Mouse (Mus musculus) natural killer cell, adult 2 months (primary cell): ENCODE results near the gene Lilr4b.
A peak's percentile ranks its signal among the peaks of the same experiment; 100 is the strongest.
"Not testable (repeated sequence)": the region's sequence is repeated elsewhere in the genome, so short reads cannot be mapped to it uniquely, and the experiment has no call there.

Experiments used
- DNase-seq, 2 experiments: peaks; one replicate each; pipeline ENCODE4 v3.0.0; 2022; ENCODE audit warnings: low spot score in 2 of 2

The Lilr4b gene

DNA sequence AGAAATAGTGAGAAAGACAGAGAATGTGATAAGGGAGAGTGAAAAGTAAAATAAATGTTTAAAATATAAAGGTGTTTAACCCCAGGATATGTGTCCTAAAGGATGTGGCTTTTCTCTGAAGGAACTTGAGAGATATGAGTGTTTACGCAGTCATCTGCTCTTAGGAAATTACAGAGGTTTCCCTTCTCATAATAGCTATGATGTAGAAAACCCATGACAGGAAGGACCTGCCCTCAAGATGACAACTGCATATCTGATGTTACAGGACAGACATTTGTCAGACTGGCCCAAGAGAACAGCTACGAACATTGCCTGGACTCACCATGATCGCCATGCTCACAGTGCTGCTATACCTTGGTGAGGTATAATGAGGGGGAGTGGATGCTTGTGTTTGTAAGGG is at the start of gene Lilr4b, which contains the start of gene Gm49339:
Lilr4b (plus strand) TSS at position 236 of the 400 bp plus-strand sequence.
Gm49339 (plus strand) TSS at position 216 of the 400 bp plus-strand sequence.
- not testable (repeated sequence) for DNase-seq

DNA sequence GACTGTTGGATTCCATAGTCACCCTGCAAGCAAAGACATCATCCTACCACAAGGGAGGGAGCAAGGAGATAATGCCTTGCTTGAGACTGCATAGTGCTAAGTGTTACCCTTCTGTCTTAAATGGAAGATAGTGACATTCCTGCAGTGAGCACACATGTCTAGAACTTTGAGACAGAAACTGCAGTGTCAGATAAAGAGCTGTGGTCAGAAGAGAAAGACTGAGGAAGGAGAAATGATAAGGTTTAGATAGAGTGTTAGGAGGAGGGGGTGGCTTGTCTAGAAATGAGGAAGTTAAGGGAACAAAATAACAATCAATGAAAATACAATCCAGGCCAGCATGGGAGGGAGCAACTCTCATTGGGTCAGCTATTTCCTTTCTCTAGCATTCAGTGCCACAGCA is 47.5 kb upstream of the Lilr4b start:
- no peak for DNase-seq

DNA sequence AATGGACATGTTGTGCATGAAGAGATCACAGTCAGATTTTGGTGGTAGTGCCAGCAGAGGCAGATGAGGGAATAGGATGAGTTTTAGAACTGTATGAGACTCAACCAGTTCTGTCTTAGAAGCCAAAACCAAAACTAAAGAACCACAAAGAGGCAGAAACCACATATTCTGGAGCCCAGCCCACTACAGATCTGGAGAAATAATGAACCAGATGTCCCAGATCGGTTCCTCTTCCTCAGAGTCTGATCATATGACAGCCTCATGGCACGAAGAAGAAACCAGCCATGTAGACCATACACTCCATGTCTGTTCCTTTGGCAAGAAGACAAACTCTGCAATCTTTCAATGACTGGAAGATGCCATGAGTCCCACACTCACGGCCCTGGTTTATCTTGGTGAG is 44.7 kb upstream of the Lilr4b start:
- no peak for DNase-seq

DNA sequence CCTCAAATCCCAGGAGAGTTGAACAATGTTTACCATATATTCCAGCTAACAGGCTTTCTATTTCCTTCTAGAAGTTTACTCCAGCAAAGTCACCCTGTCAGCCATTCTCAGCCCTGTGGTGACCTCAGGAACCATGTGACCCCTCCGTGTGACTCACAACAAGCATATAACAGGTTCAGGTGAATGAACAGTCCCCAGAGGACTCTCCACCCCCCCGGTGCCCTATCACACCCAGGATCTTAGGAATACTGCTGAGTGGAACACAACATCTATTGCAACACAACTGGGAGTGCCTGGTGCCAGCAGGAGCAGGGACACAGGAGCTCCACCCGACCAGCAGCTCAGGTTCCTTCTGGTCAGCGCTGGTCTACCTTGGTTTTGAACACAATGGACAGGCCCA is 28.8 kb upstream of the Lilr4b start:
- DNase-seq, result no peak

DNA sequence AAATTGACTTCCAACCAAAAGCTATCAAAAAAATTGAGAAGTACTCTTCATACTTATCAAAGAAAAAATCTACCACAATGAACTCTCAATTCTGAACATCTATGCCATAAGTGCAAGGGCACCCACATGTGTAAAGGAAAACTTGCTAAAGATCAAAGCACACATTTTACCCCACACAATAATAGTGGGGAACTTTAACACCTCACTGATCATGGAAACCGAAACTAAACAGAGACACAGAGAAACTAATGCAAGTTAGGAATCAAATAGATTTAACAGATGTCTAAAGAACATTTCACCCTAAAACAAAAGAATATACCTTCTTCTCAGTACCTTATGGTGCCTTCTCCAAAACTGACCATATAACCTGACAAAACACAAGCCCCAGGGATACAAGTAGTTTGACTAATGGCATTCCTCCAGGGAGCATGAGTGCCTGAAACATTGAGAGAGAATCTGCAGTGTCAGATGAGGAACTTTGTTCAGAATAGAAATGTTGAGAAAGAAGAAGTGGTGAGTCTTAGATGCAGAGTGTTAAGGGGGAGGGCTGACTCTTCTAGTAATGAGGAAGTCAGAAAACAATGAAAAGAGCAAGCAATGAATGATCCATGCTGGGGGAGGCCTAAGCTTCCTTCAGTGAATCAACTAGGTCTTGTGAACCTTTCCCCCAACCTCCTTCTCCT is 26.7 kb upstream of the Lilr4b start:
- peak in 1 of 2 experiments; percentile 32 for DNase-seq

DNA sequence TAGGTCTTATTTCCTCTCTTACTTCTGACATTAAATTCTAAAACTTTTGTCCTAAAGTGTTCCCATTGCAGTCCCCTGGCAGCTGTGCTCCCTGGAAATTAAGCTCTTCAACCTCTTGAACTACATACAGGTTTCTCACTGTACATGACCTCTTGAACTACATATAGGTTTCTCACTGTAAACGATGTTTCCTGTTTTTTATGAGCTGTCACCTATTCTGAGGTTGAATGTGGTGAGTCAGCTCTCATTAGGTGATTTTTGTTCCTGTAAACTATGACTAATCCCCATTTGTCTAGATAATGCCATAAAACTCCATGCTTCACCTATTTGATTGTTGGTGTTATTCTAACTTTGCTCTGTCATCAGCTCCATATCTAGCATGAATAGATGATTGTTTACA is 26.1 kb upstream of the Lilr4b start:
- DNase-seq, result peak in 1 of 2 experiments; percentile 7

DNA sequence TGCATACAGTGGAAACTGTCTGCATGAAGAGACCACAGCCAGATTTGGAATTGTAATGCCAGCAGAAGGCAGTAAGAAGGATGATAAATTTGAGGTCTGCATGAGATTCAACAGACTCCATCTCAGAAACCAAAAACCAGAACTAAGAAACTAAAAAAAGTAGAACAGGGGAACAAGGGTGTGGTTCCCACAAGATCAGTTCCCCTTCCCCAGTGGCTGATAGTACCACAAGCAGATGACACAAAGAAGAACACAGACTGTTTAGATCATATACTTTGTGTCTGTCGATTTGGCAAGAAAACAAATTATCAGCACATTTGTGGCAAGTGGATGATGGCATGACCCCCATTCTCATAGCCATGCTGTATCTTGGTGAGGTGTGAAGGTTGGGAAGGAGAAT is 24.7 kb upstream of the Lilr4b start:
- peak in 1 of 2 experiments; percentile 32 for DNase-seq

DNA sequence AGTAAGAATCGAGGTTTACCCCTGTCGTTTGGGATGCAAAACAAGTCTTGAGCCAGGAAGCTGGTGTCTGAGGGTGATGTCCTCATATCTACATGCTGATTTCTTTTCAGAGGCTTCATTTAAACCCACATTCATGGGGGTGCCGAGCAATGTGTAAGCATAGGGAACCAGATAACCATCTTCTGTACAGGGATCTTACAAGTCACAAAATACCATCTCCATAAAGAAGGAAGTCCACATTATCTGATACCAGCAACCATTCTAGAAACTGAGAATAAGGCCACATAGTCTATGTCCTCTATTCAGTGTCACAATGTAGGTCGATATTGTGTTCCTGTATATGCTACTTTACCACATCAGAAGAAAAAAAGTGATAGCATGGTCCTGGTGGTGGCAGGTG is 24.1 kb upstream of the Lilr4b start:
- DNase-seq, result no peak

DNA sequence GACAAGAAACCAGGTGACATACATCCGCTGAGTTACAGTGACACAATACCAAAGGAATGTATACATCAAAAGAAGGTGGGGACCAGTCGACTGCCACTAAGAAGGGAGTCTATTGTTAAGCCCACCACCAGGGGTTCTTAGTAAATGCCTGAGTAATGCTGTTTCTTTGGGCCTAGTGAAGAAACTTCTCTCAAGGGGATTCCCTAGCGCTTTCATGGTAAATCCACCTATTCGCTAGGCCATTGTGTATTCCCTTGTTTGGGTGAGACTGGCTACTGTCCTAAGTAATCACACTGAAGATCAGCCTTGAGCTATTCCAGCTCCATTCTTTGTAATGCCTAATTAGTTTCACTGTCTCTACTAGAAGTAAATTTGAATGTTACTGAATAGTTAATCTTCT is 16.6 kb upstream of the Lilr4b start:
- DNase-seq, result not testable (repeated sequence)

DNA sequence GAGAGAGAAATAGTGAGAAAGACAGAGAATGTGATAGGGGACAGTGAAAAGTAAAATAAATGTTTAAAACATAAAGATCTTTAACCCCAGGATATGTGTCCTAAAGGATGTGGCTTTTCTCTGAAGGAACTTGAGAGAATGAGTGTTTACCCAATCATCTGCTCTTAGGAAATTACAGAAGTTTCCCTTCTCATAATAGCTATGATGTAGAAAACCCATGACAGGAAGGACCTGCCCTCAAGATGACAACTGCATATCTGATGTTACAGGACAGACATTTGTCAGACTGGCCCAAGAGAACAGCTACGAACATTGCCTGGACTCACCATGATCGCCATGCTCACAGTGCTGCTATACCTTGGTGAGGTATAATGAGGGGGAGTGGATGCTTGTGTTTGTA is 10.3 kb downstream of the Lilr4b start, which contains the start of gene Lilrb4a:
Lilrb4a (plus strand) TSS at position 266 of the 400 bp plus-strand sequence.
- peak in 1 of 2 experiments; percentile 5 for DNase-seq

DNA sequence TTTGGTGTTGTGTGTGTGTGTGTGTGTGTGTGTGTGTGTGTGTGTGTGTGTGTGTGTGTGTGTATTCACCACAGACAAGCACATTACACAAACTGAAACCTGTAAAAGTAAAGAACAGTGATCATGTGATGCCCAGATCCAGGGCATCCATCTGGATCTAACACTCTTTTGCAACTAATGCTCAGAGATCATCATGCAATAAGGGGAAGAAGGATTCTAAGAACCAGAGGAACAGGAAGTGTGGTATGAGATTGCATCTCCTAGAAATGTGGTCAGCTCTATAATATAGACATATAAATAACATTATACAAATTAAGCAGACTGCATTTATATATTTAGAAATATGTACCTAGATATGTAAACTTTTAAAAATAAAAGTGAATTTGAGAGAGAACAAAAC is 39.6 kb downstream of the Lilr4b start:
- DNase-seq, result no peak

DNA sequence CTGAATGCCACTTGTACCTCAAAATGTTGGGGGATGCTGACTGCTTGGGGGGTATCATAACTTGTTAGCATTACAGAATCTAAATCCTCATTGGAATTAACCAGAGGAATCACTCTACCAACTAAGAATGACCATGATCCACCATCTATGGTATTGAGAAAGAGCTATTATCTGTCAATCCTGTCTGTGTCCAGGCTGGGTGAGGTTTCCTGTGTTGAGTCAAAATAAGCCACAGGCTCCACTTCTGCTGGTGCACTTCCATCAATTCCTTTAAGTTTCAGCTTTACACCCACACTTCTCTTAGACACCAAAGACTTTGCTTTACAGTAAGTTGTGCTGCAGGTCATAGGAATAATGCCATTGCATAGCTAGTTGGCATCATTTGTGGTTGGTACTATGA is 41.0 kb downstream of the Lilr4b start:
- no peak for DNase-seq

DNA sequence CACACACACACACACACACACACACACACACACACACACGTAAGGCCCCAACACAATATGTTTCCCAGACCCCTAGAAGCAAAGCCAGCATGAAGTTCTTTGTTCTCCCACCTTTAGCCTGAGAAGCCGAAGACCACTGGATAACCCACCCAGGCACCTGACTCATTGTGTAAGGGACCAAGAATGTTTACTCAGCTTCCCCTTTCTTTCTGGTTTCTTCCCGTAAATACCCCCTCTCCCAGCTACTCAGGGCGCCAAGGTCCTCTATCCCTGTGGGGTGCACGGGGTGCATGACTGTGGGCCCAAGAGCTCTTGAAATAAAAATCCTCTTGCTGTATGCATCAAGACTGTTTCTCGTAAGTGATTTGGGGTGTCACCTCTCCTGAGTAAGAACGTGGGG is 45.7 kb downstream of the Lilr4b start:
- no peak for DNase-seq

DNA sequence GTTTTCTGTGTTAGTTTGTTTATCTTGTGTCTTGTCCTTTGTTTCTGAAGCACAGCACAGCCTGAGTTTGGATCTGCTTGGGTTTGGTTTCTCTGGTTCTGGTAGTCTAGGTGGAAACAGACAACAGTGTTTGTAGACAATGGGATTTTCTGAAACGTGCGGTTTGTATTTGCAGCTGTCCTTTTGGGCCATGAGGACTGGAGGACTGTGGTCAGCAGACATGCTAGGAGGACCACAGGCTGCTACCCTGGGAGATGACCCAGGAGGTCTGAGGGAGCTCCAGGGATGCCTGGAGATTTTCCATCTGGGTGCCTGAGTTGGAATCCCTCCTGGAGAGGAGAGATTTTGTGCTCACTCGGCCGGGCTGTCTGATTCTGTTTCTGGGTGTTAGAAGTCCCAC is 46.2 kb downstream of the Lilr4b start:
- no peak for DNase-seq

DNA sequence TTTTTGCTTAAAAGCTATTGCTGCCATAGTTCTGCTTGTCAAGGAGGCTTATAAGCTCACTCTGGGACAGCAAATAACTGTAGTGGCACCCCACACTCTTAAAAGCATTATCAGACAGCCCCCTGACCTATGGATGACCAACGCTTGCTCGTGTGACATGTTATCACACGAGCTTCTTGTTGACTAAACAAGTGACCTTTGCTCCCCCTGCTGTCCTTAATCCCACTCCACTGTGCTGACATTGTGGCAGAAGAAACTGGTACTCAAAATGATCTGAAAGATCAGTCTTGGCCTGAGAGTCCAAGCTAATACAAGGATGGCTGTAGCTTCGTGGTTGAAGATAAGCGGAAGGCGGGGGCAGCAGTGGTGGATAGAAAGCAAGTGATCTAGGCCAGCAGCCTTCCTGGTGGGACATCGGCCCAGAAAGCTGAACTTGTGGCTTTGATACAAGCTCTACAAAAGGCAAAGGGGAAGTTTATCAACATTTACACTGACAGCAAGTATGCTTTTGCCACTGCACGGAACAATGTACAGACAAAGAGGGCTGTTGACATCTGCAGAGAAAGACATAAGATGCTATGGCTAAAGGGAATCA is 48.5 kb downstream of the Lilr4b start:
- DNase-seq, result peak in 1 of 2 experiments; percentile 5

DNA sequence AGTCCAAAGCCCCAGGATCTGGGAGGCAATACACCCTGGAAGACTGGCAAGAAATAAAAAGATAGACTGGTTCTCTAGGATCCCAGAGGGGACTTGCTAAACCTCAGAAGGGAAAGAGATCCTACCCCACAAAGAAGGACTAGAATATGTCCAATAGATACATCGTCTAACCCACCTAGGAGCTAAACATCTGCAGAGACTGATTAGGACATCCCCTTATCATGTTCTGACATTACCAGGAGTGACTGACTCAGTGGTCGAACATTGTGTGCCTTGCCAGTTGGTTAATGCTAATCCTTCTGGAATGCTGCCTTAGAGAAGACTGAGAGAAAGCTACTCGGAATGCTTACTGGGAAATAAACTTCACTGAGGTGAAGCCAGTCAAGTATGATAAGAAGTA is 49.1 kb downstream of the Lilr4b start:
- DNase-seq, result no peak

DNA sequence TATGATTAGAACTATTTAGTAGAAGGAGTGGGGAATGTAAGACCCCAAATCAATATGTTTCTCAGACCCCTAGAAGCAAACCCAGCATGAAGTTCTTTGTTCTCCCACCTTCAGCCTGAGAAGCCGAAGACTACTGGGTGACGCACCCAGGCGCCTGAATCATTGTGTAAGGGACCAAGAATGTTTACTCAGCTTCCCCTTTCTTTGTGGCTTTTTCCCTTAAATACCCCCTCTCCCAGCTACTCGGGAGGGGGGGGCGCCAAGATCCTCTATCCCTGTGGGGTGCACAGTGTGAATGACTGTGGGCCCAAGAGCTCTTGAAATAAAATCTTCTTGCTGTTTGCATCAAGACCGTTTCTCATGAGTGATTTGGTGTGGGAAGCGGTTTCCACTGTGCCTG is 50.4 kb downstream of the Lilr4b start:
- DNase-seq, result no peak
